Mouse (Mus musculus): Measurements from ENCODE around the gene Fga. TPM values are rescaled to one million over a fixed set of nuclear protein-coding genes. Genes with fewer than 3 reads are reported as not detected.

Gene Fga
- total and polyA plus RNA-seq, 2 experiments from 2014 or later, result not detected

- Histone ChIP-seq H3K9me3 (ENCODE audit: low read length) (no peaks in the 10 kb centered on the region), H3K4me3 (ENCODE audit: low read depth, low read length) (no peak overlapping the region), H3K36me3 (ENCODE audit: insufficient read depth, low read length) (no peaks in the 10 kb centered on the region), H3K27ac (ENCODE audit: low read depth, low read length) (no peak overlapping the region), H3K27me3 (ENCODE audit: insufficient read depth, low read length) (no peaks in the 10 kb centered on the region), H3K9ac (replicated peaks; ENCODE audit: low read length, poor library complexity, severe bottlenecking) (no peak overlapping the region), H3K4me2 (ENCODE audit: low read depth, low read length, poor library complexity, severe bottlenecking) (no peak overlapping the region), H3K4me1 (ENCODE audit: insufficient read depth, low read length) (no peaks in the 10 kb centered on the region)
- DNase-seq (ENCODE audit: low spot score) (no peak), ATAC-seq (ENCODE audit: low FRiP score) (no peak)
- no peak for TF ChIP-seq CTCF (IDR thresholded peaks at IDR 0.05)
- WGBS, result 76% methylated on average over 4 of the region's 4 CpGs
These were observed 4.5 kb downstream of the Fga start for GRCm38 (mm10) chr3:83030331-83030730.

GRCm38 (mm10) chr3:83032746-83033308 lies 7.0 kb downstream of the Fga start:
- TF ChIP-seq CTCF (IDR thresholded peaks at IDR 0.05), result no peak
- 40% methylated on average over 13 of the region's 13 CpGs for WGBS
- H3K4me2 ChIP-seq (ENCODE audit: low read depth, low read length, poor library complexity, severe bottlenecking), result 0 out of 2 replicates have a peak overlapping the region, but pooled peaks have one; percentile 7
- H3K4me1 ChIP-seq (ENCODE audit: insufficient read depth, low read length), result no peaks in the 10 kb centered on the region
- no peak overlapping the region for H3K4me3 ChIP-seq (ENCODE audit: low read depth, low read length)
- peak; percentile 44; the same call in 1 of the 2 replicates for ATAC-seq (ENCODE audit: low FRiP score)
- H3K9me3 ChIP-seq (ENCODE audit: low read length), result no peaks in the 10 kb centered on the region
- no peaks in the 10 kb centered on the region for H3K36me3 ChIP-seq (ENCODE audit: insufficient read depth, low read length)
- no peak for DNase-seq (ENCODE audit: low spot score)
- H3K27me3 ChIP-seq (ENCODE audit: insufficient read depth, low read length), result no peaks in the 10 kb centered on the region
- no peak overlapping the region for H3K9ac ChIP-seq (replicated peaks; ENCODE audit: low read length, poor library complexity, severe bottlenecking)
- H3K27ac ChIP-seq (ENCODE audit: low read depth, low read length), result no peak overlapping the region

GRCm38 (mm10) chr3:83033801-83034200 lies 7.9 kb downstream of the Fga start:
- no peaks in the 10 kb centered on the region for H3K36me3 ChIP-seq (ENCODE audit: insufficient read depth, low read length)
- H3K4me3 ChIP-seq (ENCODE audit: low read depth, low read length), result no peak overlapping the region
- no peak overlapping the region for H3K4me2 ChIP-seq (ENCODE audit: low read depth, low read length, poor library complexity, severe bottlenecking)
- no peaks in the 10 kb centered on the region for H3K4me1 ChIP-seq (ENCODE audit: insufficient read depth, low read length)
- ATAC-seq (ENCODE audit: low FRiP score), result no peak
- H3K9me3 ChIP-seq (ENCODE audit: low read length), result no peaks in the 10 kb centered on the region
- 88% methylated on average over 8 of the region's 8 CpGs for WGBS
- no peak for TF ChIP-seq CTCF (IDR thresholded peaks at IDR 0.05)
- no peak overlapping the region for H3K9ac ChIP-seq (replicated peaks; ENCODE audit: low read length, poor library complexity, severe bottlenecking)
- no peak for DNase-seq (ENCODE audit: low spot score)
- no peak overlapping the region for H3K27ac ChIP-seq (ENCODE audit: low read depth, low read length)
- no peaks in the 10 kb centered on the region for H3K27me3 ChIP-seq (ENCODE audit: insufficient read depth, low read length)

- TF ChIP-seq CTCF (IDR thresholded peaks at IDR 0.05), result no peak
- 77% methylated on average over 2 of the region's 2 CpGs for WGBS
- Histone ChIP-seq H3K4me1 (ENCODE audit: insufficient read depth, low read length) (no peaks in the 10 kb centered on the region), H3K9me3 (ENCODE audit: low read length) (no peaks in the 10 kb centered on the region), H3K4me3 (ENCODE audit: low read depth, low read length) (no peak overlapping the region), H3K27ac (ENCODE audit: low read depth, low read length) (no peak overlapping the region), H3K4me2 (ENCODE audit: low read depth, low read length, poor library complexity, severe bottlenecking) (no peak overlapping the region), H3K36me3 (ENCODE audit: insufficient read depth, low read length) (no peaks in the 10 kb centered on the region), H3K9ac (replicated peaks; ENCODE audit: low read length, poor library complexity, severe bottlenecking) (no peak overlapping the region), H3K27me3 (ENCODE audit: insufficient read depth, low read length) (no peaks in the 10 kb centered on the region)
- DNase-seq (ENCODE audit: low spot score) (no peak), ATAC-seq (ENCODE audit: low FRiP score) (no peak)
These were observed 13.0 kb downstream of the Fga start for GRCm38 (mm10) chr3:83038865-83039264.

GRCm38 (mm10) chr3:83039666-83040065 lies 13.8 kb downstream of the Fga start:
- H3K9me3 ChIP-seq (ENCODE audit: low read length), result no peaks in the 10 kb centered on the region
- TF ChIP-seq CTCF (IDR thresholded peaks at IDR 0.05), result no peak
- H3K36me3 ChIP-seq (ENCODE audit: insufficient read depth, low read length), result no peaks in the 10 kb centered on the region
- H3K4me1 ChIP-seq (ENCODE audit: insufficient read depth, low read length), result no peaks in the 10 kb centered on the region
- ATAC-seq (ENCODE audit: low FRiP score) (no peak), DNase-seq (ENCODE audit: low spot score) (no peak)
- no peaks in the 10 kb centered on the region for H3K27me3 ChIP-seq (ENCODE audit: insufficient read depth, low read length)
- WGBS, result 75% methylated on average over 4 of the region's 4 CpGs
- H3K4me2 ChIP-seq (ENCODE audit: low read depth, low read length, poor library complexity, severe bottlenecking), result no peak overlapping the region
- no peak overlapping the region for H3K9ac ChIP-seq (replicated peaks; ENCODE audit: low read length, poor library complexity, severe bottlenecking)
- no peak overlapping the region for H3K27ac ChIP-seq (ENCODE audit: low read depth, low read length)
- no peak overlapping the region for H3K4me3 ChIP-seq (ENCODE audit: low read depth, low read length)

- Histone ChIP-seq H3K27me3 (ENCODE audit: insufficient read depth, low read length) (no peaks in the 10 kb centered on the region), H3K27ac (ENCODE audit: low read depth, low read length) (no peak overlapping the region), H3K9me3 (ENCODE audit: low read length) (no peaks in the 10 kb centered on the region), H3K4me1 (ENCODE audit: insufficient read depth, low read length) (no peaks in the 10 kb centered on the region), H3K4me3 (ENCODE audit: low read depth, low read length) (no peak overlapping the region), H3K4me2 (ENCODE audit: low read depth, low read length, poor library complexity, severe bottlenecking) (no peak overlapping the region), H3K9ac (replicated peaks; ENCODE audit: low read length, poor library complexity, severe bottlenecking) (no peak overlapping the region), H3K36me3 (ENCODE audit: insufficient read depth, low read length) (no peaks in the 10 kb centered on the region)
- no peak for TF ChIP-seq CTCF (IDR thresholded peaks at IDR 0.05)
- WGBS, result 91% methylated on average over 5 of the region's 5 CpGs
- DNase-seq (ENCODE audit: low spot score), result no peak
- no peak for ATAC-seq (ENCODE audit: low FRiP score)
These were observed 16.6 kb downstream of the Fga start for GRCm38 (mm10) chr3:83042451-83042850.

Measured in midbrain, postnatal 0 days (tissue).